Mouse (Mus musculus): ENCODE results near the gene Fignl2. TPM values are rescaled to one million over a fixed set of nuclear protein-coding genes. Genes with fewer than 3 reads are reported as not detected.

Fignl2 gene
- polyA plus RNA-seq, 1 experiment, result 0.01 TPM

DNA sequence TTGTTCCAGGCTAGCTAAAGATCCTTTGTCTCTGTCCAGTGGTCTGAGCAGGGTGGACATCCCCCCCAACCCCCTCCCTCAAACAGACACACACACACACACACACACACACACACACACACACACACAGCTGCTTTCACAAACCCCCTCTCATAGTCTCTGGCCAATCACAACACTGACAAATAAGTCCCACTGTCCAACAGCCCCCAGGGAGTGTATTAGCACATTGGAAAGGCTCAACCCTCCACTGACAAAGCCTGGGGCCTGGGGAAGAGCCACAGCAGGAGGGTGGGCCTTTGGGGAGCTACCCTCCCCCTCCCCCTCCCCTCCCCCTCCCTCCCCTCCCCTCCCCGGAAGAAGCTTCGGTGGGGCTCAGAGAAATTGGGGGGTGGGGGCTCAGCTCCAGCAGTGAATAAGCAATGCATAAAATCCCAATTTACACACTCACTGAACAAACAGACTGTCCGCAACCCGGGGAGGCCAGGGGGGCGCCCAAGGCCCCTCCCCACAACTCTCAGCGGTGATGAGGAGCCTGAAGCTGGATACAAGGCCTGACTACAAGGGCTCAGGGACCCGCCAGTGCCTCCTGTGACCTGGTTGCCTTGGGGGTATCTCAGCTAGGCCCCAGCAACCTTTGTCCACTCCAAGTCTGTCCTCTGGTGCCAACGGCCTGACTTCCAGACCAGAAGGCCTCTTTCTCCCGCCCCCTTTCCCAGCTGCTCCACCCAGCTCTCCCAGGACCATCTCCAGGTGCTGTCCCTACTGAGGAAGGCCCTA is 11.3 kb downstream of the Fignl2 start:
- Histone ChIP-seq H3K79me3 (ENCODE audit: low read depth) (no peaks in the 10 kb centered on the region), H3K36me3 (ENCODE audit: control insufficient read depth, insufficient read depth) (no peaks in the 10 kb centered on the region), H3K4me3 (ENCODE audit: insufficient read depth, poor library complexity, severe bottlenecking) (no peak overlapping the region), H3K27me3 (ENCODE audit: control insufficient read depth, insufficient read depth, insufficient read length) (peaks cover 69% of the 10 kb centered on the region), H3ac (ENCODE audit: control insufficient read depth, insufficient read length, low read depth) (no peak overlapping the region), H3K79me2 (ENCODE audit: control insufficient read depth, insufficient read depth) (no peaks in the 10 kb centered on the region)
- TF ChIP-seq MYOG (IDR thresholded peaks at IDR 0.05; ENCODE audit: control insufficient read depth, extremely low read depth, insufficient read length) (no peak), MAX (IDR thresholded peaks at IDR 0.05) (no peak), FOSL1 (IDR thresholded peaks at IDR 0.05; ENCODE audit: insufficient read depth, low read length, poor library complexity, severe bottlenecking) (no peak), CTCF (IDR thresholded peaks at IDR 0.05; ENCODE audit: control insufficient read depth, insufficient read depth, insufficient read length) (no peak), MYOD1 (IDR thresholded peaks at IDR 0.05; ENCODE audit: control insufficient read depth, insufficient read length, low read depth) (no peak), USF1 (IDR thresholded peaks at IDR 0.05; ENCODE audit: low read depth) (no peak), CEBPB (IDR thresholded peaks at IDR 0.05; ENCODE audit: low read depth) (no peak)

- Histone ChIP-seq H3K79me3 (ENCODE audit: low read depth) (no peaks in the 10 kb centered on the region), H3K79me2 (ENCODE audit: control insufficient read depth, insufficient read depth) (no peaks in the 10 kb centered on the region), H3ac (ENCODE audit: control insufficient read depth, insufficient read length, low read depth) (no peak overlapping the region), H3K27me3 (ENCODE audit: control insufficient read depth, insufficient read depth, insufficient read length) (peaks cover 69% of the 10 kb centered on the region), H3K36me3 (ENCODE audit: control insufficient read depth, insufficient read depth) (no peaks in the 10 kb centered on the region), H3K4me3 (ENCODE audit: insufficient read depth, poor library complexity, severe bottlenecking) (no peak overlapping the region)
- no peak for TF ChIP-seq FOSL1 (IDR thresholded peaks at IDR 0.05; ENCODE audit: insufficient read depth, low read length, poor library complexity, severe bottlenecking)
- no peak for TF ChIP-seq USF1 (IDR thresholded peaks at IDR 0.05; ENCODE audit: low read depth)
- no peak for TF ChIP-seq MYOG (IDR thresholded peaks at IDR 0.05; ENCODE audit: control insufficient read depth, extremely low read depth, insufficient read length)
- TF ChIP-seq MYOD1 (IDR thresholded peaks at IDR 0.05; ENCODE audit: control insufficient read depth, insufficient read length, low read depth), result no peak
These were observed 12.0 kb downstream of the Fignl2 start for GRCm38 (mm10) chr15:101066364-101066847.

GRCm38 (mm10) chr15:101065069-101065468 is 13.3 kb downstream of the Fignl2 start:
- Histone ChIP-seq H3ac (ENCODE audit: control insufficient read depth, insufficient read length, low read depth) (no peak overlapping the region), H3K79me2 (ENCODE audit: control insufficient read depth, insufficient read depth) (no peaks in the 10 kb centered on the region), H3K36me3 (ENCODE audit: control insufficient read depth, insufficient read depth) (no peaks in the 10 kb centered on the region), H3K4me3 (ENCODE audit: insufficient read depth, poor library complexity, severe bottlenecking) (no peak overlapping the region), H3K79me3 (ENCODE audit: low read depth) (no peaks in the 10 kb centered on the region), H3K27me3 (ENCODE audit: control insufficient read depth, insufficient read depth, insufficient read length) (peaks cover 63% of the 10 kb centered on the region)
- TF ChIP-seq MAX (IDR thresholded peaks at IDR 0.05) (no peak), MYOG (IDR thresholded peaks at IDR 0.05; ENCODE audit: control insufficient read depth, extremely low read depth, insufficient read length) (no peak), CTCF (IDR thresholded peaks at IDR 0.05; ENCODE audit: control insufficient read depth, insufficient read depth, insufficient read length) (no peak), FOSL1 (IDR thresholded peaks at IDR 0.05; ENCODE audit: insufficient read depth, low read length, poor library complexity, severe bottlenecking) (no peak), CEBPB (IDR thresholded peaks at IDR 0.05; ENCODE audit: low read depth) (no peak), USF1 (IDR thresholded peaks at IDR 0.05; ENCODE audit: low read depth) (no peak), MYOD1 (IDR thresholded peaks at IDR 0.05; ENCODE audit: control insufficient read depth, insufficient read length, low read depth) (no peak)

- no peak overlapping the region for H3K4me3 ChIP-seq (ENCODE audit: insufficient read depth, poor library complexity, severe bottlenecking)
- H3K36me3 ChIP-seq (ENCODE audit: control insufficient read depth, insufficient read depth), result no peaks in the 10 kb centered on the region
- no peak overlapping the region for H3ac ChIP-seq (ENCODE audit: control insufficient read depth, insufficient read length, low read depth)
- H3K27me3 ChIP-seq (ENCODE audit: control insufficient read depth, insufficient read depth, insufficient read length), result peaks cover 63% of the 10 kb centered on the region
- TF ChIP-seq CEBPB (IDR thresholded peaks at IDR 0.05; ENCODE audit: low read depth), result no peak
- TF ChIP-seq MYOD1 (IDR thresholded peaks at IDR 0.05; ENCODE audit: control insufficient read depth, insufficient read length, low read depth), result no peak
- no peak for TF ChIP-seq FOSL1 (IDR thresholded peaks at IDR 0.05; ENCODE audit: insufficient read depth, low read length, poor library complexity, severe bottlenecking)
- no peaks in the 10 kb centered on the region for H3K79me2 ChIP-seq (ENCODE audit: control insufficient read depth, insufficient read depth)
- H3K79me3 ChIP-seq (ENCODE audit: low read depth), result no peaks in the 10 kb centered on the region
These were observed 18.0 kb downstream of the Fignl2 start for GRCm38 (mm10) chr15:101060280-101060852.

- no peaks in the 10 kb centered on the region for H3K79me3 ChIP-seq (ENCODE audit: low read depth)
- no peak for TF ChIP-seq MAX (IDR thresholded peaks at IDR 0.05)
- TF ChIP-seq FOSL1 (IDR thresholded peaks at IDR 0.05; ENCODE audit: insufficient read depth, low read length, poor library complexity, severe bottlenecking), result no peak
- no peak for TF ChIP-seq MYOG (IDR thresholded peaks at IDR 0.05; ENCODE audit: control insufficient read depth, extremely low read depth, insufficient read length)
- TF ChIP-seq CEBPB (IDR thresholded peaks at IDR 0.05; ENCODE audit: low read depth), result no peak
- TF ChIP-seq USF1 (IDR thresholded peaks at IDR 0.05; ENCODE audit: low read depth), result no peak
- no peak for TF ChIP-seq MYOD1 (IDR thresholded peaks at IDR 0.05; ENCODE audit: control insufficient read depth, insufficient read length, low read depth)
- TF ChIP-seq CTCF (IDR thresholded peaks at IDR 0.05; ENCODE audit: control insufficient read depth, insufficient read depth, insufficient read length), result no peak
- H3ac ChIP-seq (ENCODE audit: control insufficient read depth, insufficient read length, low read depth), result no peak overlapping the region
- no peaks in the 10 kb centered on the region for H3K36me3 ChIP-seq (ENCODE audit: control insufficient read depth, insufficient read depth)
- H3K4me3 ChIP-seq (ENCODE audit: insufficient read depth, poor library complexity, severe bottlenecking), result no peak overlapping the region
- H3K27me3 ChIP-seq (ENCODE audit: control insufficient read depth, insufficient read depth, insufficient read length), result peaks cover 59% of the 10 kb centered on the region
- H3K79me2 ChIP-seq (ENCODE audit: control insufficient read depth, insufficient read depth), result no peaks in the 10 kb centered on the region
These were observed 18.6 kb downstream of the Fignl2 start for GRCm38 (mm10) chr15:101059570-101060279.
